Mouse (Mus musculus): ENCODE measurements around the gene Nipsnap2. TPM values are rescaled to one million over a fixed set of nuclear protein-coding genes. Genes with fewer than 3 reads are reported as not detected.
A peak's percentile ranks its signal among the peaks of the same experiment; 100 is the strongest.
"Not testable (repeated sequence)": the region's sequence is repeated elsewhere in the genome, so short reads cannot be mapped to it uniquely, and the experiment has no call there.

The Nipsnap2 gene
- 86.6 and 91.8 TPM in 2 replicates for polyA plus RNA-seq (2015; fragmentation: Nextera tagmentation; extraction: Ambion mirVana)

- Histone ChIP-seq H3K9me3 (no peaks in the 10 kb centered on the region), H3K4me1 (replicated peaks) (peaks cover 33% of the 10 kb centered on the region)
- WGBS, result 1% methylated on average over 80 of the region's 93 CpGs
These were observed at the start of gene Nipsnap2 for GRCm38 (mm10) chr5:129724834-129725773. Gene Nipsnap2 (plus strand): TSS chr5:129725063.

GRCm38 (mm10) chr5:129685141-129685540, 39.7 kb upstream of the Nipsnap2 start:
- H3K27ac ChIP-seq (replicated peaks); H3K4me3 ChIP-seq; H3K9ac ChIP-seq; H3K36me3 ChIP-seq; H3K9me3 ChIP-seq; ATAC-seq (ENCODE audit: low read depth); H3K27me3 ChIP-seq; H3K4me1 ChIP-seq (replicated peaks); H3K4me2 ChIP-seq: not testable (repeated sequence)
- 95% methylated on average over 5 of the region's 5 CpGs for WGBS

More at GRCm38 (mm10) chr5:129724834-129725773, at the start of gene Nipsnap2:
- ATAC-seq (ENCODE audit: low read depth), result peak; percentile 95
- Histone ChIP-seq H3K4me3 (peak within 1 kb of the TSS; percentile 87), H3K27ac (replicated peaks) (peak within 1 kb of the TSS; percentile 95), H3K27me3 (no peaks in the 10 kb centered on the region), H3K4me2 (peak within 1 kb of the TSS; percentile 61), H3K36me3 (peaks cover 1% of the 10 kb centered on the region), H3K9ac (peak within 1 kb of the TSS; percentile 98)

DNA sequence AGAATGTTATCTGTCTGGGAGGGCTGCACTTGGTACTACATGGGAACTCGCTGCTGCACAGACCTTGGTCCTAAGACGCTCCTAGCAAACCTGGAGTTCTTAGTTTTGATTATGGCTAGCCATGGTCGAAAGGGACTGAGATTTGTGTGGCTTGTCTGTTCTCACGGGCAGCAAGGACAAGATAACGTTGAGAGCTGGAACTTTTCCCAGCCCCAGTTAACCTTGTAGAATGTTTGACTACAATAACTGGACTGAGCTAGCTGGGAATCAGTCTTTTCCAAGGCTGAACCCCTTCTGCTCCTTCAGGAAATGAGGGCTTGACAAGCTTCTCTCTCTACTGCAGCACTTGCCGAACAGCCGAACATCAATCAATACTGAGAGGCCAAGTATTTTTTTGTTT, 37.2 kb upstream of the Nipsnap2 start:
- Histone ChIP-seq H3K4me2 (no peak overlapping the region), H3K27ac (replicated peaks) (no peak overlapping the region), H3K27me3 (no peaks in the 10 kb centered on the region), H3K4me3 (no peak overlapping the region), H3K4me1 (replicated peaks) (no peaks in the 10 kb centered on the region), H3K36me3 (no peaks in the 10 kb centered on the region), H3K9ac (no peak overlapping the region), H3K9me3 (no peaks in the 10 kb centered on the region)
- WGBS, result 84% methylated on average over 7 of the region's 7 CpGs
- ATAC-seq (ENCODE audit: low read depth), result no peak

DNA sequence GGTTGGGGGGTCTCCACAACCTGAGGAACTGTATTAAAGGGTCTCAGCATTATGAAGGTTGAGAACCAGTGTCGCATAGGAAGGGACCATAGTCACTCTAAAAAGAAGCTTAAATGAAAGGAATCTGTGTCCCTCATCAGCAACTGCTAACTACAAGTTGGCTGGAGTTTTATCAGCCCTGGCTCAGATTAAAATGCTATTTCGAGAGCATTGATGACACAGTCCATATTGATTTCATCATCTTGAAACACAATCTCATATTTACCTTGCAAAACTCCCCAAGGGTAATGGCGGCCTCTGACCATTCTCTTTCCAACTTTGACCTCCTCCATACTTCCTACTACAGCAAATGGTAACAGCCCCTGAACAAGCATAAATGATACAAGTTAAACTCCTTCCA, 34.3 kb upstream of the Nipsnap2 start:
- Histone ChIP-seq H3K36me3 (no peaks in the 10 kb centered on the region), H3K27me3 (no peaks in the 10 kb centered on the region), H3K9me3 (no peaks in the 10 kb centered on the region), H3K27ac (replicated peaks) (no peak overlapping the region), H3K4me1 (replicated peaks) (no peaks in the 10 kb centered on the region), H3K4me3 (no peak overlapping the region), H3K9ac (no peak overlapping the region), H3K4me2 (no peak overlapping the region)
- no peak for ATAC-seq (ENCODE audit: low read depth)
- 80% methylated on average over 3 of the region's 3 CpGs for WGBS

- Histone ChIP-seq H3K4me1 (replicated peaks) (no peaks in the 10 kb centered on the region), H3K4me3 (no peak overlapping the region), H3K36me3 (no peaks in the 10 kb centered on the region), H3K9ac (no peak overlapping the region), H3K9me3 (no peaks in the 10 kb centered on the region), H3K27ac (replicated peaks) (no peak overlapping the region), H3K27me3 (peaks cover 6% of the 10 kb centered on the region), H3K4me2 (no peak overlapping the region; the same call in 1 of the 2 replicates)
- WGBS, result 47% methylated on average over 2 of the region's 2 CpGs
- ATAC-seq (ENCODE audit: low read depth), result no peak
These were observed 24.4 kb upstream of the Nipsnap2 start for GRCm38 (mm10) chr5:129700506-129700905.

DNA sequence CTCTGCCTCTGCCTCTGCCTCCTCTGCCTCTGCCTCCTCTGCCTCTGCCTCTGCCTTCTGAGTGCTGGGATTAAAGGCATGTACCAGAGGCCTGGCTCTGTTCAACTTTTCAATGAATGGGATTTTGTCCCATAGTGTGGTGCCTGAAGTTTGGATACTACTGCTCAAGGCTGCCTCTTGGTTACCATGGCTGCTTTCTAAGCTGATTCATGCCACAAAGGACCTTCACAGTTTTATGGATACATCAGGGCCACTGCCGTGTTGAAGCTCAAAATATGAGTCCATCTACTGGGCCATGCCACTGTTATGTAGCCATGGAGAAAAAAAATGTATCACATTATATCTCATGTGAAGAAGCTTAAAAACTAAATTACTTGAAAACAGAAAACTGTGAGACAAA, 23.2 kb upstream of the Nipsnap2 start:
- H3K4me1 ChIP-seq (replicated peaks), result no peaks in the 10 kb centered on the region
- H3K27ac ChIP-seq (replicated peaks), result no peak overlapping the region
- H3K36me3 ChIP-seq, result no peaks in the 10 kb centered on the region
- ATAC-seq (ENCODE audit: low read depth), result no peak
- H3K9ac ChIP-seq, result no peak overlapping the region
- no peak overlapping the region for H3K4me3 ChIP-seq
- peaks cover 6% of the 10 kb centered on the region for H3K27me3 ChIP-seq
- H3K9me3 ChIP-seq, result no peaks in the 10 kb centered on the region
- H3K4me2 ChIP-seq, result no peak overlapping the region
- 73% methylated on average over 1 of the region's 1 CpGs for WGBS

DNA sequence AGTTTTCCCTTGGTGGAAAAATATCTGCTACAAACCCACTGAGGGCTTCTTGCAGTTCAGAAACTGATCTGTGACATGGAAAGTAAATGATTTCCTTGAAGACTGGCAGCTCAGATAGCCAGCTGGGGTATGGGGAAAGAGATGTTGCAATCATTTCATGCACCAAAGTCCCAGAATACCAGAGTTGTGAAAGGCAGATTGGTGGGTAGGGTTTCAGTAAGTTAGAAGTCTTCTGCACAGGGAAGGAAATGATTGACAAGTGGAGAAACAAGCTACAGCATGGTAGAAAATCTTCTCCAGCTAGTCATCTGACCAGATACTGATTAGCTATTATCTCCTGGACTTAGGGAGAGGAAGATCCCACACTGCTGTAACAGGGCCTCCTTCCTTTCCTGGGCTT, 21.5 kb upstream of the Nipsnap2 start:
- no peaks in the 10 kb centered on the region for H3K9me3 ChIP-seq
- no peak overlapping the region for H3K4me3 ChIP-seq
- ATAC-seq (ENCODE audit: low read depth), result no peak
- H3K27ac ChIP-seq (replicated peaks), result no peak overlapping the region
- H3K9ac ChIP-seq, result no peak overlapping the region
- no peak overlapping the region for H3K4me2 ChIP-seq
- H3K27me3 ChIP-seq, result peaks cover 6% of the 10 kb centered on the region
- no peaks in the 10 kb centered on the region for H3K4me1 ChIP-seq (replicated peaks)
- H3K36me3 ChIP-seq, result no peaks in the 10 kb centered on the region

GRCm38 (mm10) chr5:129708412-129708811, 16.5 kb upstream of the Nipsnap2 start, which contains the start of gene Sept14:
Gene Sept14 (minus strand): TSS chr5:129708512.
- Histone ChIP-seq H3K9me3 (no peaks in the 10 kb centered on the region), H3K27me3 (no peaks in the 10 kb centered on the region; the same call in 1 of the 2 replicates), H3K4me3 (no peak within 1 kb of the TSS), H3K27ac (replicated peaks) (no peak within 1 kb of the TSS), H3K4me1 (replicated peaks) (no peaks in the 10 kb centered on the region), H3K9ac (no peak within 1 kb of the TSS), H3K4me2 (no peak within 1 kb of the TSS), H3K36me3 (no peaks in the 10 kb centered on the region)
- WGBS, result 67% methylated on average over 2 of the region's 2 CpGs
- no peak for ATAC-seq (ENCODE audit: low read depth)

DNA sequence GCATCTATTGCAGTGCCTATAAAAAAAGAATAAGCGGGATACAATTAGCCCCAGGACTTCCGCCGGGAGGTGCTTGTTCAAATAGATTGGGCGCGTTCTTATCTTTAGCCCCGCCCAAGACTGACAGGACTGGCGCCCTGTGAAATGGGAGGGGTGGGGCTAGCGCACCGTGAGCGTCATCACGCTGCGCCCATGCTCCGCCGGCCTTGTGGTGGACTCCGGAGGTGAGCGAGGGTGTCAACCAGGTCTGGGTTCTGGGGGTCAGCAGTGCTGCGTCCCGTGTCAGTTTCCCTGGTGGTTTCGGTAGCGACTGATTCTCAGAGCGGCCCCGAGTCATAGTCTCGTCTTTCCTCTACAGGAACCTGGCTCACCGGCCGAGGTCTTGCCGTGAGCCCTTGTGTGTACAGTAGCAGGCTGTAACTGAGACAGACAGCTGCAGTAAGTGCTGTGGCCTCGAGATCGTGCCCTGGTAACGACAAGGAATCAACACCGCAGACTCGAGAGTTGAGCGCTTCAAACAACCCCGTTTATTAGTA, 9.5 kb upstream of the Nipsnap2 start, which contains the start of gene Mrps17:
TSS of gene Mrps17 (plus strand) at position 172 of the 536 bp plus-strand sequence.
- H3K4me1 ChIP-seq (replicated peaks), result peaks cover 9% of the 10 kb centered on the region
- H3K27me3 ChIP-seq, result no peaks in the 10 kb centered on the region
- peaks cover 35% of the 10 kb centered on the region for H3K36me3 ChIP-seq
- H3K4me2 ChIP-seq, result peak within 1 kb of the TSS; percentile 89
- peak within 1 kb of the TSS; percentile 70 for H3K4me3 ChIP-seq
- WGBS, result under 1% methylated on average over 33 of the region's 33 CpGs
- peak within 1 kb of the TSS; percentile 82 for H3K9ac ChIP-seq
- H3K27ac ChIP-seq (replicated peaks), result peak within 1 kb of the TSS; percentile 62; the same call in 1 of the 2 replicates
- ATAC-seq (ENCODE audit: low read depth), result peak; percentile 97
- no peaks in the 10 kb centered on the region for H3K9me3 ChIP-seq

DNA sequence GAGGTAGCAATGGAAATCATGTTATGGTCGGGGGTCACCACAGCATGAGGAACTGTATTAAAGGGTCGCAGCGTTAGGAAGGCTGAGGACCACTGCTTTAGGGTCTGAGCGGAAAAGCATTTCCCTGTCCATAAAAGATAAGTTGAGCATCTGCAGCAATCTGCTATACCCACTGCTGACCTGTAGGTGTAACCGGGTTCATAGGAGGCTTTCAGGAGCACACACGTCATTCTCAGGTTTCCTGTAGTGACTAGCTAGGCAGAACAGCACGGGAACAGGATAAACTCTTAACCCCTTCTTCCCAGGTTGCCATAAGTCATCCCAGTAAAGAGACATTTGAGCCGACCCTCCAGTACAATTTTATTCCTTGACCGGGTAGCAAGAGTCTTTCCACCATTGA, 7.8 kb upstream of the Nipsnap2 start:
- Histone ChIP-seq H3K4me2 (no peak overlapping the region), H3K36me3 (peaks cover 35% of the 10 kb centered on the region), H3K4me3 (no peak overlapping the region), H3K9me3 (no peaks in the 10 kb centered on the region), H3K27me3 (no peaks in the 10 kb centered on the region), H3K4me1 (replicated peaks) (peaks cover 9% of the 10 kb centered on the region), H3K27ac (replicated peaks) (no peak overlapping the region), H3K9ac (no peak overlapping the region)
- WGBS, result 87% methylated on average over 9 of the region's 9 CpGs
- no peak for ATAC-seq (ENCODE audit: low read depth)

GRCm38 (mm10) chr5:129720176-129720575, 4.7 kb upstream of the Nipsnap2 start:
- H3K36me3 ChIP-seq, result peaks cover 35% of the 10 kb centered on the region
- WGBS, result 85% methylated on average over 3 of the region's 3 CpGs
- H3K4me3 ChIP-seq, result no peak overlapping the region
- H3K4me2 ChIP-seq, result no peak overlapping the region
- no peak overlapping the region for H3K27ac ChIP-seq (replicated peaks)
- H3K9ac ChIP-seq, result no peak overlapping the region
- ATAC-seq (ENCODE audit: low read depth), result no peak
- peaks cover 9% of the 10 kb centered on the region for H3K4me1 ChIP-seq (replicated peaks)
- H3K27me3 ChIP-seq, result no peaks in the 10 kb centered on the region
- H3K9me3 ChIP-seq, result no peaks in the 10 kb centered on the region

DNA sequence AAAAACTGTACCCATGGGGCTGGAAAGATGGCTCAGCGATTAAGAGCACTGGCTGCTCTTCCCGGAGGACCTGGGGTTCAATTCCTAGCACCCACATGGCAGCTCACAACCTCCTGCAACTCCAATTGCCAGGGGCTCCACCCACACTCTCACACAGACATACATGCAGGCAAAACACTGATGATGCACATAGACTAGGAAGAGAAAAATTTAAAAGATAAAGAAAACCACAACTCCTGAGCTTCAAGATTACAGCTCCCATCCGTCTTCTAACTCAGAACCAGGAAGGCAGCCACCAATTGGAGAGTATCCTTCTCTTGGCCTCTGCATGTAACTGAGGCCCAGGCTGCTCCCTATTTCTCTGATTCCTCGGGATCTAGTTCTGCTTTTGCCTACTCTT, 595 bp upstream of the Nipsnap2 start:
- ATAC-seq (ENCODE audit: low read depth), result no peak
- Histone ChIP-seq H3K9me3 (no peaks in the 10 kb centered on the region), H3K4me3 (peak overlapping the region; percentile 87), H3K4me1 (replicated peaks) (peaks cover 25% of the 10 kb centered on the region), H3K27ac (replicated peaks) (peak overlapping the region; percentile 95; the same call in 1 of the 2 replicates), H3K27me3 (no peaks in the 10 kb centered on the region), H3K9ac (peak overlapping the region; percentile 98), H3K36me3 (peaks cover 10% of the 10 kb centered on the region), H3K4me2 (peak overlapping the region; percentile 61)
- 54% methylated on average over 4 of the region's 4 CpGs for WGBS
